Mouse (Mus musculus) spleen, adult 2 months (tissue): ENCODE results near the gene Nptx1.

ENCODE experiments used
- CTCF ChIP-seq: fragments of 200-500 bp; IDR thresholded peaks from 2 replicates; pipeline ENCODE4 v1.5.1; 2011; ENCODE audit warnings: mild to moderate bottlenecking, inconsistent platforms; ENCODE audit not compliant: insufficient read depth, insufficient read length, insufficient replicate concordance; ENCODE audit errors: extremely low read depth
- POLR2A ChIP-seq: fragments of 200-500 bp; IDR thresholded peaks from 2 replicates; pipeline ENCODE4 v1.6.1; 2011; ENCODE audit warnings: low read depth, low read length, inconsistent platforms

DNA sequence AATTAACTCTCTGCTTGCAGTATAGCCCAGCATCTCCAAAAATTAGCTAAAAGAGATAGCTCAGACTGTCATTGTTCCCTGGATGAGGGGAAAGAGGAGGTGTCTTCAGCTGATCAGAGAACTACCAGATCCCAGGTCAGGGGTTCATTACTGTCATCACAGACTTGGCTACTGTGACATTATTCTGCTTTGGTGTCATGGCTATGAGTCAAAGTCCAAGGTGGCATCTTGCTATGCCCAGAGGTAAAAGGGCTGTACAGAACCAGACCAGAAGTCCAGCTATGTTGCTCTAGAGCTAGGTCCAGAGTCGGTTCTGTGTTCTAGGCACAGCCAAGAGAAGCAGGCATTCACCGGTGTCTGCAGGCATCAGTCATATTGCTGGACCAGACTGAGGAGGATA lies 30.2 kb upstream of the Nptx1 start:
- TF ChIP-seq POLR2A (no peak), CTCF (no peak)
